Mouse (Mus musculus): ENCODE data around the gene Wdr60. TPM values are rescaled to one million over a fixed set of nuclear protein-coding genes. Genes with fewer than 3 reads are reported as not detected.

Wdr60 gene
- 10 to 100 TPM; 20.7 to 21.8 TPM for total RNA-seq (2021)
- long read RNA-seq, experiment 1, transcript Wdr60-201 (22 exons, 3,721 nt), result major isoform, 9 of 25 reads
- long read RNA-seq, experiment 1, partial matches to known transcripts, result 2 of 25 reads
- long read RNA-seq, experiment 1, other reads (novel, unspliced or antisense), result 13 of 25 reads
- long read RNA-seq, experiment 2, transcript Wdr60-201 (22 exons, 3,721 nt), result major isoform, 11 of 36 reads
- long read RNA-seq, experiment 2, partial matches to known transcripts, result 2 of 36 reads
- long read RNA-seq, experiment 2, other reads (novel, unspliced or antisense), result 21 of 36 reads

DNA sequence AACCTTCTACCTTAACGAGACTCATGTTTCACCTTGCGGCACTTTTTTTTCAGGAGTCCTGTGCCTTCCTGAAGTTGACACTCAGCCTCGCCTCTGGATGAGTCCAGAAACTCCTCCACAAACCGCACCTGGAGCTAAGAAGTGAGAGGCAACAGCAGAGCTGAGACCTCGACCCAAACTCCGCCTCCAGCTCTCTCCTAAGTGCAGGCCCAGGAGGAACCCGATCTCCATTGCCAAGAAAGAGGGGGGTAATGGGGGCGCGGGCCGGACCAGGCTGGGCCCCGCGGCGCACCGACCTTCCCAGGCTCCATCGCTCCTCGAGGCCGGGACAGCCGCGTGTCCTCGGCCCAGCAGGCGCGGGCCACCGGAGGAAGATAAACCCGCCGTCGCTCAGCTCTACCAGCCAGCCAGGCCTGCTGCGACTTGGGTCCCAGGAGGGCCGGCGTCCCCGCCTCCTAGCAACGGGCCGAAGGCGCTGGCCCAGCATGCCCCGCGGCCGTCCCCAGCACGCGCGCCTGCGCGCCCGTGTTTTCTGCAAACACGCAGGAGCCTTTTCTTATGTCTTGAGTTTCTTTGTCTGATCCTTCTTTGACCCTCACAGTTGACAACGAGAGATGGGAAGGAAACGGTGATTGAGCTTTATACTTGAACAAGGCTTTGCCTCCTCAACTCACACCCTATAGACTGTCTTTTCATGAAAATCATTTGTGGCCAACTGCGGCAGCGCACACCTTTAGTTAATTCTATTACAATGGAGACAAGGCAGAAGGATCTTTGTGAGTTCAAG lies at the start of gene Wdr60:
Gene Wdr60, minus strand, starts transcription at position 468 of the 787 bp plus-strand sequence.
- peak within 1 kb of the TSS; percentile 50 for H3K27ac ChIP-seq
- intact Hi-C loops (cut with DNase I), result loop anchor here (2.0 kb wide), 1 partner anchor 18 kb away; the partner anchor contains the start of gene Esyt2
- peak; percentile 88 to 90 for DNase-seq (ENCODE audit: extremely low spot score in 1 of 2, low spot score in 2 of 2)
- H3K4me3 ChIP-seq, result peak within 1 kb of the TSS; percentile 76
- TF ChIP-seq CTCF (IDR thresholded peaks at IDR 0.05), result no peak; the same call in 1 of the 2 replicates

DNA sequence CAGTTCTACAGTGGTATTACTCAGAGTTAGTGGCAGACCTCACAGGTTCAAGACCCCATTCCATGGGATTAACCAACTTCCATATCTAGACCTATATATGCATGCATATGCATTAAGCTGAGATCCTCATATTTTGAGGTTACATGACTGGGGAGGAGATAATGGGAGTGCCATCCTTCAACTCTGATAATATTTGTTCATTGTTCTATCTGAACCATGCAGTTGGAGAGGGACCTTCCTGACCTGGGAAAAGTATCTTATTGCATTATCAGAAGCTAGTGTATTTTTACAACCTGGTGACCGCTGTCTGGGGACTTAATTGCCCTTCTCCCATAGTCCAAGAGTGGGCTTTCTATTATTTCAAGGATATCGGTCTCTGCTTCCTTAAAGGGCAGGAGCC lies 45.8 kb upstream of the Wdr60 start:
- H3K27ac ChIP-seq, result no peak overlapping the region
- DNase-seq (ENCODE audit: extremely low spot score in 1 of 2, low spot score in 2 of 2), result no peak
- intact Hi-C loops (cut with DNase I), result no loop called here
- H3K4me3 ChIP-seq, result no peak overlapping the region
- no peak for TF ChIP-seq CTCF (IDR thresholded peaks at IDR 0.05)

DNA sequence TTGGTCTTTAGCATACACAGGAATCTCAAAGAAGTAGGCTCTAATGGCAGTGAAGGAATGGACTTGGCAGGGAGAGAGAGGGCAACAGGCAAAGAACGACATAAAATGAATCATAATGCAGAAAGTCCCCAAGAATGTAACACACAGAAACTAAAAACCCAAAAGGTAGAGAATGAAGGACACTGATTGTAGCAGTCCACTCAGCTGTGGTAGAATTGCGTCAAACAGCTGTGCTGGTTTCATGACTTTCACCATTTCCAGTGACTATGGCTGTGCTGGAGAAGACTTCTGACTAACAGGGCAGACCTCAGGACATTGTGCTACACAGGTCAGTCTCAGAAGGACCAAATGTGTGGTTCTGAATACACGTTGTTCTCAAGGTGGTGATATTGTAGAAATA lies 45.0 kb upstream of the Wdr60 start:
- no peak overlapping the region for H3K27ac ChIP-seq
- DNase-seq (ENCODE audit: extremely low spot score in 1 of 2, low spot score in 2 of 2), result no peak
- TF ChIP-seq CTCF (IDR thresholded peaks at IDR 0.05), result no peak
- intact Hi-C loops (cut with DNase I), result no loop called here
- no peak overlapping the region for H3K4me3 ChIP-seq

DNA sequence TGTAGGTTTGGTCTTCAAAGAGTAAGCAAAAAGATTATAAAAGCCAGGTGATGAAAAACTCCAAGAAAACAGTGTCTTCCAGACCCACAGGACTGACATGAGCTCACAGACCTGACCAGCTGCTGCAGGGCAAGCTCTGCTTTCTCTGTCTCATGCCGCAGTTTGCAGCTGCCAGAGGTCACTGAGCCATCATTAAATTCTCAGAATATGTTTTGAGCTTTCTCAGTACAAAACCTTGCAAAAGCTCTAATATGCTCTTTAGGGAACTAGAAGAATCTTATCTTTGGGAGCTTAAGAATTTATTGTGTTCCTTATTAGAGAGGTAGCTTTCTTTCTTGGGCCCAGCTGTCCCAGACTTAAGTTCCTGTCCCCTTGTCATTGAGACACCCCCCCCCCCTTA lies 43.2 kb upstream of the Wdr60 start:
- no peak overlapping the region for H3K27ac ChIP-seq
- intact Hi-C loops (cut with DNase I), result no loop called here
- DNase-seq (ENCODE audit: extremely low spot score in 1 of 2, low spot score in 2 of 2), result no peak
- TF ChIP-seq CTCF (IDR thresholded peaks at IDR 0.05), result no peak
- no peak overlapping the region for H3K4me3 ChIP-seq

DNA sequence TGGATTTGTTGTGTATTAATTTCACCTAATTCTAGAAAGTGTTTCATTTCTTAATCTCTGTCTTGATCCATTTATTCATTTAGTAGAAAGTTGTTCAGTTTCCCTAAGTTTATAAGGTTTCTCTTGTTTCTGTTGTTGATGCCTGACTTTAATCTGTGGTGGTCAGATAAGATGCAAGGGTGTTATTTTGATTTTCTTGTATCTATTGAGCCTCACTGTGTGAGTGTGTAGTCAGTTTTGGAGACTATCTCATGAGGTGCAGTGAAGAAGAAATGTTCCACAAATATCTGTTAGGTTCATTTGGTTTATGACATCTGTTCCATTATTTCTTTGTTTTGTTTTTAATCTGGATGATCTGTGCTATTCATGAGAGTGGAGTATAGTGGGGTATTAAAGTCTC lies 39.4 kb upstream of the Wdr60 start:
- intact Hi-C loops (cut with DNase I), result no loop called here
- DNase-seq (ENCODE audit: extremely low spot score in 1 of 2, low spot score in 2 of 2), result no peak
- H3K4me3 ChIP-seq, result no peak overlapping the region
- no peak overlapping the region for H3K27ac ChIP-seq
- TF ChIP-seq CTCF (IDR thresholded peaks at IDR 0.05), result no peak

DNA sequence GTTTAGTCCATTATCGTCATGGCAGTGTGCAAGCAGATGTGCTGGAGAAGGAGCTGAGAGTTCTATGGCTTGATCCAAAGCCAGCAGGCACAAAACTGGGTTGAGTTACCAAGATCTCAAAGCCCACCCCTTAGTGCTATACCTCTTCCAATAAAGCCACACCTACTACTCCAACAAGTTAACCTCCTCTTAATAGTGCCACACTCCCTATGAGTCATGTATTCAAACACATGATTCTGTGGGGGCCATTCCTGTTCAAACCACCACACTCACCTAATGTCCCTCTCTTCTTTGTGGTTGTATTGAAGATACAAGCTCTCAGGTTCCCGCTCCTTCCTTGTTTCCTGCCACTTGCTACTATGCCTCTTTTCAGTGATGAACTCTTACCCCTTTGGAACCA lies 37.1 kb upstream of the Wdr60 start:
- no peak for DNase-seq (ENCODE audit: extremely low spot score in 1 of 2, low spot score in 2 of 2)
- no peak overlapping the region for H3K4me3 ChIP-seq
- no peak for TF ChIP-seq CTCF (IDR thresholded peaks at IDR 0.05)
- H3K27ac ChIP-seq, result no peak overlapping the region
- intact Hi-C loops (cut with DNase I), result no loop called here

DNA sequence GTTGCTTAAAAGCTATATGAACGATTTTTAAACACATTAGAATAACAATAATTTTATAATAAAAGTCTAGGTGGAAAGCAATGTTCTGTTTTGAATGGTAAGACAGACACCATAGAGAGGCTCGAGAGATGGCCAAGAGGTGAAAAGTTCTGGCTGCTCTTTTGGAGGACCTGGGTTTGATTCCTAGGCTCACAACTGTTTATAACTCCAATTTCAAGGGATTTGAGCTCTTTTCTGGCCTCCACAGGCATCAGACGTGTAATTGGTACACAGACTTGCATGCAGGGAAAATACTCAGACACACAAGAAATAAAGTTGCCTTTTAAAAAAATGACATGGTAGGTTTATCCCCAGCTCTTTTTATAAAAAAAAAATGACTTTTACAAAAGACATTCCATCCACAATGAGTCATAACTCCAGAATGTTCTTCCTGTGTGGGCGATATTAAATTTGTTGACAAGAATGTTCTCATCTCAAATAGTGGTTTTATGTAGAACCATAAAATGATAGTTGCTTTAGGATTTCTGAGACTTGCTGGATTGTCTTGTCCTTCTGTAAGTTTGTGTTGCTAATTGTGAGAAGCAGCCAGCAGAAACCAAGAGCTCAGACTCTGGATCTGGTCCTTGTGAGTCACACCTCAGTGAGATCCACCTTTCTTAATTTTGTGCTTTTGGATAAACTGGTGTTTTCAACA lies 30.9 kb upstream of the Wdr60 start:
- DNase-seq (ENCODE audit: extremely low spot score in 1 of 2, low spot score in 2 of 2), result no peak
- peak overlapping the region; percentile 69 for H3K27ac ChIP-seq
- H3K4me3 ChIP-seq, result no peak overlapping the region
- TF ChIP-seq CTCF (IDR thresholded peaks at IDR 0.05), result no peak
- intact Hi-C loops (cut with DNase I), result no loop called here

DNA sequence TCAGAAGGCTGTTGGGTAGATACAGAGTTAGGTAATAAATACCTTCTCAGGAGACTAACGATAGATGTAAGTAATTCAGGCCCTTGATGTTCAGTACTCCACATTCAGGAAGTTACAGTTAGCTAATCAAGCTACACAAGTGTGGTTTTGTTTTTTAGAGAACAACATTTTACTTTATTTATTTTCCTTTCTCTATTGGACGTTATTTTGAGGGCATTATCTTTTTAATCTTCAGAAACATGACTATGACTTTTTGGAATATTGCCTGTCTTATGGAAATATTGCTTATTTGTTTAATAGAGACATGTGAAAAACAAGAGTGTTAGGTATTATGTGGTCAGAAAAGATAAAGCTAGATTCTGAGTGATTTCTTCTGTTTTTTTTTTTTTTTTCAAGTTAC lies 30.4 kb upstream of the Wdr60 start:
- TF ChIP-seq CTCF (IDR thresholded peaks at IDR 0.05), result no peak
- intact Hi-C loops (cut with DNase I), result no loop called here
- Histone ChIP-seq H3K27ac (peak overlapping the region; percentile 69; the same call in 1 of the 2 replicates), H3K4me3 (no peak overlapping the region)
- DNase-seq (ENCODE audit: extremely low spot score in 1 of 2, low spot score in 2 of 2), result no peak

DNA sequence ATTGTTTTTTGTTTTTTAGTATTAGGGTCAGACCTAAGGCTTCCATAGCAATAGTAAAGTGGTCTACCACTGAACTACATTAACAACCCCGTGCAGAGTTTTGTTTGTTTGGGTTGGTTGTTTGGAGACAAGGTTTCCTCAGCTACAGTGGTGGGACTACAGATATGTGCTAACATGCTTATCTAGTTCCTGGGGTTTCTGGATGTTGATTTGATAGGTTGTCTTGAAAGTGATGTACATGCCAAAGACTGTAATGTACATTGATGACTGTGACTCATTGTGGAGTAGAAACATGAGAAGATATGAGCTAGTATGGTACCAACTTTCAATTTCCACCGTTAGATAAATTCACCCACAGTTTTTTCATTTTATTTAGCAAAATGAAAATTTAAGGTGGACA lies 20.7 kb upstream of the Wdr60 start:
- Histone ChIP-seq H3K4me3 (no peak overlapping the region; the same call in 1 of the 2 replicates), H3K27ac (no peak overlapping the region)
- intact Hi-C loops (cut with DNase I), result loop anchor here (5.0 kb wide), 3 partner anchors 44 to 339 kb away; partner anchors contain the start of gene Ptprn2
- no peak for TF ChIP-seq CTCF (IDR thresholded peaks at IDR 0.05)
- DNase-seq (ENCODE audit: extremely low spot score in 1 of 2, low spot score in 2 of 2), result no peak

DNA sequence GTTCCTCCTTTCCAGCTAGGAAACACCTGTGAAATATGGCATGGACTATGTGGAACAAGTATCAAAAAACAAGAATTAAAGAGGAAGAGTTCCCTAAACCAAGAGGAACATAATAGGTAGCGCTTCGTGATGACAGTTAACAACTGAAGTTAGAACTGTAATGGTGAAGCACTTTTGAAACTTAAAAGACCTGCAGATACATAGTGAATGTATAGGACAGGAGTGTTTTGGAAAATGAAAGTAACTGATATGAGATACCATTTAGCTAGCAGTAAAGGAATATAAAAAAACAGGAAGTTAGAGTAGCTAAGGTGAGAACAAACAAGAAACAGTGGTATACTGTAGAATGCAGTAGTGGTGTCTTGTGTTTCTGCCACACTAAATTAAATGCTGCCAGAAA lies 20.0 kb upstream of the Wdr60 start:
- no peak for TF ChIP-seq CTCF (IDR thresholded peaks at IDR 0.05)
- intact Hi-C loops (cut with DNase I), result loop anchor here (5.0 kb wide), 3 partner anchors 44 to 339 kb away; partner anchors contain the start of gene Ptprn2
- DNase-seq (ENCODE audit: extremely low spot score in 1 of 2, low spot score in 2 of 2), result no peak
- peak overlapping the region; percentile 86 for H3K4me3 ChIP-seq
- H3K27ac ChIP-seq, result no peak overlapping the region

DNA sequence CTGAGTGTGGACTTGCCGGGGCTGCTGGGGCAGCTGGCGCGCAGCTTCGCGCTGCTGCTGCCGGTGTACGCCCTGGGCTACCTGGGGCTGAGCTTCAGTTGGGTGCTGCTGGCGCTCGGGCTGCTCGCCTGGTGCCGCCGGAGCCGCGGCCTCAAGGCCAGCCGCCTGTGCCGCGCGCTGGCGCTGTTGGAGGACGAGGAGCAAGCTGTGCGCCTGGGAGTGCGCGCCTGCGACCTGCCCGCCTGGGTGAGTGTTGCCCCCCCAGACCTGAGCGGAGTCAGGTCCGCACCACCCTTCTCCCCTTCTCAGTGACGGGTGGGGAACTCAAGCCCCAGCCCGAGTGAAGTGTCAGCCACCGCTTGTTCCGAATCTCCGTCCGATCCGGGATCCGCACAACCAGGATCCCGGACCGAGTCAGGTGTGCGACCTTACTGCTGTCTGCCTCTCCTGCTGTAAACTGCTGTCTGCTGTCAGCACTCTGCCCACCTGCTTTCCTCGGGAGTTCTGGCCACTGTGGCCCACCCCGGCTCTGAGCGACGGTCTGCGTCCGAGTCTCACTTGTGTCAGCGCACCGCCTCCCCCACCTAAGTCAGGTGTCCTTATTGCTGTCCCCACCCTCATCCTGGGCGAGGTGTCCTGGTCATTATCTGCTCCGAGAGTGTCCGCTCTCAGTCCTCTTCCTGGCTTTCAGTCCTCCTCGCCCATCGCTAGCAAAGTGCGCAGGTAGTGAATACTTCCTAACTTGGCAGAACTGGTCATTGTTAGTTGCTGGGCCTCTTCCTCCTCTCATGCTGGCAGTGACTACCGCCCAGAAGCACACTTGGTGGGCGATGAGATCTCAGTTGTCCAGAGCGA lies 18.8 kb upstream of the Wdr60 start:
- Histone ChIP-seq H3K27ac (peak overlapping the region; percentile 91), H3K4me3 (peak overlapping the region; percentile 86)
- no peak for TF ChIP-seq CTCF (IDR thresholded peaks at IDR 0.05)
- intact Hi-C loops (cut with DNase I), result loop anchor here (2.0 to 5.0 kb wide), 4 partner anchors 19 to 341 kb away; partner anchors contain the start of genes Ptprn2 and Wdr60
- peak; percentile 29 to 41 for DNase-seq (ENCODE audit: extremely low spot score in 1 of 2, low spot score in 2 of 2)
